Mouse (Mus musculus): ENCODE measurements around the gene Mroh2a.

DNA sequence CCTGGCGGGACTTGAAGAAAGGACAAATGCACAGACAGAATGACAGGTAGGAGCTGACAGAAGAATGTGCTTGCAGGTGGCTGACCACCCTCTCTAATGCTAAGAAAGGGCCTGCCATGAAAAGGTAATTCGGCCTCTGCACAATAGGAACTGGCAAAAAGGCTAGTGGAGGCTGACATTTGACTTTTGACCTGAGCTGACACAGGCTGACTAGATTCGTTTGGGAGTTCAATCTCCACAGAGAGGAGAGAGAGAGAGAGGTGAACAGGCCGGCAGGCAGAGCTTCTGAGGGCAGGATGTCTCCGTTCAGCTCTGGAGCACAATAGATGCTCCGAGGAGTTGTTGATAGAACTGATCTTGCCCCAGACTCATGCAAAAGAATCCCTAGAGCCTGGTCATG is 19.6 kb downstream of the Mroh2a start:
- no peak for TF ChIP-seq MAFK (IDR thresholded peaks at IDR 0.05; ENCODE audit: insufficient read depth, low read depth, low read length)
- no peak for TF ChIP-seq ZC3H11A (IDR thresholded peaks at IDR 0.05; ENCODE audit: borderline replicate concordance, low read depth, low read length)
- no peak for TF ChIP-seq ZNF384 (IDR thresholded peaks at IDR 0.05; ENCODE audit: low read depth, low read length)
- TF ChIP-seq HCFC1 (IDR thresholded peaks at IDR 0.05; ENCODE audit: borderline replicate concordance, insufficient read depth, low read length): no peak
- TF ChIP-seq CHD2 (IDR thresholded peaks at IDR 0.05; ENCODE audit: low read depth, low read length): no peak

Measured in ES-E14 (cell line).